ENCODE assay signal across 16 mouse cellular contexts in the genomic region with DNA sequence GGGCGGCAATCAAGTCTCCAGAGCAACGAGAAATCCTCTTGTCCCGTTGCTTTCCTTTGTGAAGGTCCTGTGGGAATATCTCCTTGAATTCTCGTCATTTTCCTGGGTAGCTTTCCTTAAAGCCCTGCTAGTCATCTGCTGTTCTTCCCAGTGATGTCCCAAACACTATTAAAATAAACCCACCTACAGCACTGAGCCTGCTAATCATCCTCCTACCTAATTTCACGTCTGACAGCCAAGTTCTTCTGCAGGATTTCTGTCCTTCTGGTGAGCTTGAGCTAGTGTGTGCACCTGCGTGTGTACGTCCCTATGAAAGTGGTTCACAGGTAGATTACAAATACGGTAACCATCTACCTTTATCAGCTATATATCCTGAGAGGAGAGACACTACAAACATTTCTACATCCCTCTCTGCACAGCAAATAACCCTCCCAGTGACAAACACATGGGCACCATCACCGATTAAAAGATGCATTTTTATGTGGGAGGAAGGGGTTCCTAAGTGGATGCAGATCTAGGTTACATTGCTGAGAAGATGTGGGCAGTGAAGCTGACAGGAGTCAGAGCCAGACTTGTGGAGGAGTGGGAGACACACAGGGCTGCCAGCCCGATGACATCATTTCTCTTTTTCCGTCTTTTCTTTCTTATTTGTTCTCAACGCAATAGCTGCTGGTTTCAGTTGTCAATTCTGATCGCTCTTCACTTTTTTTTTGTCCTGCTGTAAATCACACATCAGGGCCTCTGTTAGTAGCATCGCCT.
A peak's percentile ranks its signal among the peaks of the same experiment; 100 is the strongest.
DNase-seq lines count a peak whose midpoint lies in the region; ATAC-seq and TF ChIP-seq lines count a peak whose summit lies in the region.
"Had no signal": no experiment of that assay in that cellular context is flagged by ENCODE, and none has a peak within 500 bp of the region (broad histone marks: within the 10 kb centered on the region; RNA-seq: fewer than 3 reads in every experiment).

No protein-coding gene starts in this region.

- no peak overlapping the region for H3K27ac ChIP-seq in kidney, postnatal 0 days
- H3K27ac ChIP-seq: heart, embryonic 13.5 days; hindbrain, embryonic 13.5 days; liver, embryonic 13.5 days; neural tube, embryonic 15.5 days had no signal

- intact Hi-C loops in left cerebral cortex, postnatal 36 days (cut with DNase I) = no loop called here
- intact Hi-C loops in heart, postnatal 14 days (cut with DNase I) = no loop called here

- H3K4me2 ChIP-seq in kidney, postnatal 0 days (ENCODE audit: low read length) = no peak overlapping the region
- H3K4me2 ChIP-seq: heart, embryonic 13.5 days; hindbrain, embryonic 13.5 days; liver, embryonic 13.5 days; neural tube, embryonic 15.5 days had no signal

- no peaks in the 10 kb centered on the region for H3K9me3 ChIP-seq in kidney, postnatal 0 days (replicated peaks; ENCODE audit: low read length)
- H3K9me3 ChIP-seq: heart, embryonic 13.5 days; hindbrain, embryonic 13.5 days; liver, embryonic 13.5 days; neural tube, embryonic 15.5 days had no signal

- no peaks in the 10 kb centered on the region for H3K27me3 ChIP-seq in kidney, postnatal 0 days (ENCODE audit: insufficient read depth, low read length)
- H3K27me3 ChIP-seq: heart, embryonic 13.5 days; hindbrain, embryonic 13.5 days; liver, embryonic 13.5 days; neural tube, embryonic 15.5 days had no signal

- DNase-seq in kidney, postnatal 0 days (ENCODE audit: low spot score) = peak; percentile 77
- no peak for DNase-seq in kidney, adult 11 months
- peak; percentile 60 to 64 for DNase-seq in right cerebral cortex, adult 2 months (ENCODE audit: low spot score in 2 of 2)
- DNase-seq in right cerebral cortex, postnatal 4 days = no peak
- peak; percentile 37 to 51 for DNase-seq in left cerebral cortex, postnatal 36 days (ENCODE audit: low spot score in 2 of 2)
- DNase-seq in heart, postnatal 14 days = no peak
- no peak for DNase-seq in B cell, adult 2 months
- DNase-seq: adrenal gland, postnatal 25 days; cerebellum, postnatal 25 days; liver, embryonic 13.5 days; thymus, adult 2 months had no signal

- H3K9ac ChIP-seq in kidney, postnatal 0 days (ENCODE audit: low read depth, low read length) = no peak overlapping the region
- H3K9ac ChIP-seq: heart, embryonic 13.5 days; hindbrain, embryonic 13.5 days; liver, embryonic 13.5 days; neural tube, embryonic 15.5 days had no signal

- no peak; the same call in 1 of the 2 replicates for ATAC-seq in kidney, postnatal 0 days (replicated peaks; ENCODE audit: low FRiP score, low read depth)
- ATAC-seq: CD4-positive, CD25-positive, alpha-beta regulatory T cell, adult 4 months; intestine, embryonic 16.5 days had no signal

- H3K36me3 ChIP-seq in kidney, postnatal 0 days (ENCODE audit: insufficient read depth, low read length) = no peaks in the 10 kb centered on the region
- H3K36me3 ChIP-seq: heart, embryonic 13.5 days; hindbrain, embryonic 13.5 days; liver, embryonic 13.5 days; neural tube, embryonic 15.5 days had no signal

- H3K4me3 ChIP-seq in kidney, postnatal 0 days (replicated peaks; ENCODE audit: low read depth, low read length) = no peak overlapping the region
- H3K4me3 ChIP-seq: heart, embryonic 13.5 days; hindbrain, embryonic 13.5 days; liver, embryonic 13.5 days; neural tube, embryonic 15.5 days had no signal

- H3K4me1 ChIP-seq in kidney, postnatal 0 days (replicated peaks; ENCODE audit: insufficient read depth, low read length) = no peaks in the 10 kb centered on the region
- H3K4me1 ChIP-seq: hindbrain, embryonic 13.5 days; liver, embryonic 13.5 days; neural tube, embryonic 15.5 days had no signal

- no peak for TF ChIP-seq CTCF in kidney, postnatal 0 days (IDR thresholded peaks at IDR 0.05; ENCODE audit: low read depth)

- WGBS in kidney, postnatal 0 days = 33% methylated on average over 14 of the region's 14 CpGs

Comparison
In these comparisons a context has a peak if more than half of its experiments do, and no peak if none do; other contexts are left out.
1. DNase-seq: peak in kidney, postnatal 0 days (single experiment), right cerebral cortex, adult 2 months (2 of 2) and left cerebral cortex, postnatal 36 days (2 of 2); none in kidney, adult 11 months (single experiment), right cerebral cortex, postnatal 4 days (single experiment), heart, postnatal 14 days (0 of 2) and B cell, adult 2 months (0 of 2).